Mouse (Mus musculus) brain, embryonic 18.5 days (tissue): Measurements from ENCODE around the gene Gm20390.
"Not testable (repeated sequence)": the region's sequence is repeated elsewhere in the genome, so short reads cannot be mapped to it uniquely, and the experiment has no call there.

Experiments
- DNase-seq: peaks from one replicate; pipeline ENCODE4 v3.0.0-alpha.2; 2012; ENCODE audit warnings: low read depth, low spot score

Gm20390 gene

GRCm38 (mm10) chr11:93965391-93965790 lies 2.7 kb downstream of the Gm20390 start:
- DNase-seq, result no peak

- no peak for DNase-seq
Observed at GRCm38 (mm10) chr11:93963013-93963412, 5.1 kb downstream of the Gm20390 start.

GRCm38 (mm10) chr11:93961482-93961881 lies 6.6 kb downstream of the Gm20390 start:
- DNase-seq, result no peak

- DNase-seq, result no peak
Observed at GRCm38 (mm10) chr11:93957746-93958145, 10.3 kb downstream of the Gm20390 start.

- DNase-seq, result no peak
Observed at GRCm38 (mm10) chr11:93957031-93957555, 11.0 kb downstream of the Gm20390 start.

- DNase-seq, result no peak
Observed at GRCm38 (mm10) chr11:93956159-93956558, 11.9 kb downstream of the Gm20390 start, which contains the start of gene Nme2. TSS of gene Nme2 (minus strand) at chr11:93956259.

GRCm38 (mm10) chr11:93955256-93956150 lies 12.6 kb downstream of the Gm20390 start:
- peak; percentile 72 for DNase-seq

- DNase-seq, result no peak
Observed at GRCm38 (mm10) chr11:93954738-93955255, 13.3 kb downstream of the Gm20390 start.

GRCm38 (mm10) chr11:93952376-93952775 lies 15.7 kb downstream of the Gm20390 start:
- no peak for DNase-seq

- DNase-seq, result no peak
Observed at GRCm38 (mm10) chr11:93950045-93950444, 18.0 kb downstream of the Gm20390 start.

- no peak for DNase-seq
Observed at GRCm38 (mm10) chr11:93948887-93949567, 19.1 kb downstream of the Gm20390 start.

- DNase-seq, result no peak
Observed at GRCm38 (mm10) chr11:93944986-93945385, 23.1 kb downstream of the Gm20390 start.

- no peak for DNase-seq
Observed at GRCm38 (mm10) chr11:93940906-93941305, 27.2 kb downstream of the Gm20390 start.

- DNase-seq, result no peak
Observed at GRCm38 (mm10) chr11:93929106-93929505, 39.0 kb downstream of the Gm20390 start.

GRCm38 (mm10) chr11:93915019-93915418 lies 53.1 kb downstream of the Gm20390 start:
- not testable (repeated sequence) for DNase-seq

- no peak for DNase-seq
Observed at GRCm38 (mm10) chr11:93911603-93912002, 56.5 kb downstream of the Gm20390 start.

- DNase-seq, result no peak
Observed at GRCm38 (mm10) chr11:93908829-93909228, 59.3 kb downstream of the Gm20390 start.

- DNase-seq, result no peak
Observed at GRCm38 (mm10) chr11:93907839-93908238, 60.3 kb downstream of the Gm20390 start.

GRCm38 (mm10) chr11:93906834-93907233 lies 61.3 kb downstream of the Gm20390 start:
- no peak for DNase-seq
